Mouse (Mus musculus): Measurements from ENCODE around the gene AI597479.
A peak's percentile ranks its signal among the peaks of the same experiment; 100 is the strongest.

AI597479 gene

DNA sequence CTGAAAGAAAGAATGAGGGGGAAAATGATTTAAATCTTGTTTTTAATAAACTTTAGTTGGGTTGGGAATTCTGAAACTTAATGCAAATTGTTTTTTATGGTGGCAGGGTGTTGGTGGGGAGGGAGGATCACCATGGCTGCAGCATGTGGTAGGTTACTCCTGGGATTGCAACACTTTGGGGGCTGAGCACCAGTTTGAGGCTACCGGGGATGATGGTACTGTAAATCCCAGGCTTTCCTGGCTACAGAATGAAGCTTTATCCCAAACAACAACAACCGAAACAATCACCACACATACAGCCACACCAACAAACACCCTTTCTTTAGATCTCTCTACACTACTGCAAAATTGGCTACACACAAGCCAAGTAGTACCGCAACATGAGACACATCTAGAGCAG lies 63.9 kb downstream of the AI597479 start:
- no peak for DNase-seq (ENCODE audit: low spot score in 2 of 2)

DNA sequence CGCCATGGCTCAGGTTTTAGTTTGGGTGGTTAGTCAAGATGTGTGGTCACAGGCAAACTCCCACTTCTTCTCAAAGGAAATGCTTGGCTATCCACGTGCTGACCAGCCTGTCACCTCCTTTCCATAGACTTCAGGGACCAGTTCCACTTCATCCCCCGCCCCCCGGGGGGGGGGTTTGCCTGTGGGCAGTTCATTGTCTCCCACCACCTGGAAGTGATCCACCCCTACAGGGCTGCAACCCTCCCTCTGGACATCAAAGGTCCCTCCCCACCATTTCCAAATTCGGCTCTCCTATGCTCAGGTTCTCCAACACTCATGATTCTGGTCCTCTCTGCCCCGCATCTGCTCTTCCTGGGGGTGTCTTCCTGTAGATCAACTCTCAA lies 64.6 kb downstream of the AI597479 start:
- DNase-seq (ENCODE audit: low spot score in 2 of 2): no peak

DNA sequence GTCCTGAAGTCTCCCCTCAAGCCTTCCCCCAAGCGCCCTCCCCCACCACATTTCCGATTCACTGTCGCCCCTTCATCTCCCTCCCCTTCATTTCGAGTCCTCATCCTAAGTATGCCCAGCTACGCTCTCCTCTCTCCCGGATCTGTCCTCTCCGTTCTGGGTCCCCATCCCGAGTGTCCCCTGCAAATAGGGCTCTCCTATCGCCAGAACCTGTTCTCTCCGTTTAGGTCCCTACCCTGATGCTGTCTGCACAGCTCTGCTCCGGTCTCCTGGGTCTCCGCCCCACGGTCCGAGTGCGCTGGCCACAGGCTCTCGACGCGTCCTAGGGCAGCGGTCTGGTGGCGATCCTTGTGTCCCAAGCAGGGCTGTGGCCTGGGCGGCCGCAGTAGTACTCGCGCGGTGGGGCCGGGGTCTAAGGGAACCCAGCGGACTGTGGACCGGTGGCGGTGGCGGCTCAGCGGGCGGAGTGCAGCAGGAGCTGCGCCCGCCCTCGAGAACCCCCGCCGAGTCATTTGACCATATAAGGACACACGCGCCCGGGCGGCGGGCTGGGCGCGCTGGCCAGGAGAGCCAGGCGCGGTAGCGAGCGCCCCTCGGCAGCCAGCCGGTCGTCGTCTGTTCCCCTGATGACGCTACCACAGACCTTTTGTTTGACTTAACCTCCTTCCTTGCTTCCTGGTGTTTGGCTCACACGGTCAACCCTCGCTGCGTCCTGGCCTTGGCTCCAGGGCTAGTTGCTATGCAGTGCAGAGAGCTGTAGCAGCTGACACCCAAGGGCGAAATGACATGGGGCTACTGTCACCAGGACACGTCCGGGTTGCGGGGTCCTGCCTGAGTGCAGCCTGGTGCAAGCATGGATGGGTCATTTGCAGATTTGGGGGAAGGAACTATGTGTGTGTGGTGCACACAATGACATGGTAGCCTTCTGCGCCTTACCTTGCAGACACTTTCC lies 65.2 kb downstream of the AI597479 start:
- peak; percentile 76 to 83 for DNase-seq (ENCODE audit: low spot score in 2 of 2)

DNA sequence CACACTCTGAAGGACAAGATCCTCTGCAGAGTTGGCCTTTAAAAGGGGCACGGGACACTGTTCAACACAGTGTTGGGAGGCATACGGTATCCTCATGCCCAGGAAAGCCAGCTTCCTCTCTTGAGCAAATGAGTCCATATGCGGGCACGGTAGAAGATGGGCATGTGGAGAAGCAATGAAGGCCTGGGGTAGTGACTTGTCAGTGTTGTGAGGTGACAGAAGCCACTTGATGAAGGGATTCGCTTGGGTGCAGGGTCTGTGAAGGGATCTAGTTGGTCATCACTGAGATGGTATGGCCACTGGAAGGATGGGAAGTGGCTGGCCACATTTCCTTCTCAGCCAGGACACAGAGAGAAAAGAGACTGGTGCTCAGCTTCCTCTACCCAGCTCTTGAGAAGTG lies 66.1 kb downstream of the AI597479 start:
- no peak for DNase-seq (ENCODE audit: low spot score in 2 of 2)

Data from right cerebral cortex, postnatal 10 days (tissue).